Mouse (Mus musculus): ENCODE results near the gene Lrrc63. TPM values are rescaled to one million over a fixed set of nuclear protein-coding genes. Genes with fewer than 3 reads are reported as not detected.

Gene Lrrc63
- total RNA-seq, 4 experiments from 2014 or later, result not detected

Other genes with a start within 250 kb of the Lrrc63 start
- 10 to 100 TPM; 13.6 to 26.9 (median 19.1) TPM for gene Lrch1, start 183.0 kb downstream of the Lrrc63 start, total RNA-seq (2022)
- gene Rubcnl, start 114.9 kb downstream of the Lrrc63 start, total RNA-seq (2022), result 1 to 10 TPM; 1.2 to 3.1 (median 2.0) TPM
- 10 to 100 TPM in 2 of 4 experiments, 1 to 10 TPM in 2; 6.6 to 15.3 (median 9.3) TPM for gene Lcp1, start 220 bp upstream of the Lrrc63 start, total RNA-seq (2022)
- gene Cpb2, start 111.4 kb upstream of the Lrrc63 start, total RNA-seq (2022), result not detected
- 10 to 100 TPM; 46.5 to 55.6 (median 49.7) TPM for gene Zc3h13, start 153.5 kb upstream of the Lrrc63 start, total RNA-seq (2022)

Data from left cerebral cortex, adult 8-10 months (tissue).